Mouse (Mus musculus): ENCODE measurements around the gene Gpr108.

Gpr108 gene

GRCm38 (mm10) chr17:57275111-57275996 is 27.1 kb upstream of the Gpr108 start:
- in situ Hi-C loops (cut with MboI, MseI), result loop anchor here (25.0 kb wide), 3 partner anchors 813 to 1563 kb away; partner anchors contain the start of genes Fem1a (in 2 of the 2) and Pot1b (in 1 of the 2)

DNA sequence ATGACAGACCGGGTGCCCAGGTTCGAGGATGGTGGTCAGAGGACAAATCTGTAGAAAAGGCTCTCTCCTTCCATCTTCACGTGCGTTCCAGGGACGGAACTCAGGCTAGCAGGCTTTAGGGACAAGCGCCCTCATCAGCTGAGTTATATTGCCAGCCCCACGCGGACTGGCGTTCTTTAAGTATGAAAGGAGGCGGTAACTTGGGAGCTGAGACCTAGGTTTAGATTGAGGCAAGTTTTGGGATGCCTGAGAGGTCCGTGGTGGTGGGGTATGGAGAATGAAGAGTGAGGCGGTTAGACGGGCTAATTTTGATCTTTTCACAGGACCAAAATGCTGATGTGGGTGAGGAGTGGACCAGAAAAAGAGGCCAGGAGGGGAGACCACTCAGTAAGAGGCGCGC is 26.4 kb upstream of the Gpr108 start:
- in situ Hi-C loops (cut with MboI, MseI), result loop anchor here (25.0 kb wide), 3 partner anchors 812 to 1562 kb away; partner anchors contain the start of genes Fem1a (in 2 of the 2) and Pot1b (in 1 of the 2)

DNA sequence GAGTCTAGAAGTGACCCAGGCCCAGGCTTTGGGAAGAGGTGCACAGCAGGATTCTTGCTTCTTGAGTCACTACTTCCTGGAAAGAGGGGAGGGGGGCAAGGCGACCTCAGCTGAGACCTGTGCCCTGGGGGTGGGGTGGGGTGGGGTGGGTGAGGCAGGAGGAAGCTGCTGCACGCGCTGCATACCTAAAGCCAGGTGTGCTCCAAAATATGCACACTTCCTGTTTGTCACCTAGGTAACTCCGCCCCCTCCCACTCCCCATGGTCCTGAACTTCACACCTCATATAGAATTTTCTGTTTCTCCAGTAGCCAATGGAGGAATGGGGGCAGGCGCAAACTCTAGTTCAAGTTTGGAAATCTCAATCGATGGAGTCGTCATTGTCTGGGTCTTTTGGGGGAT is 25.6 kb upstream of the Gpr108 start:
- in situ Hi-C loops (cut with MboI, MseI), result no loop called here

DNA sequence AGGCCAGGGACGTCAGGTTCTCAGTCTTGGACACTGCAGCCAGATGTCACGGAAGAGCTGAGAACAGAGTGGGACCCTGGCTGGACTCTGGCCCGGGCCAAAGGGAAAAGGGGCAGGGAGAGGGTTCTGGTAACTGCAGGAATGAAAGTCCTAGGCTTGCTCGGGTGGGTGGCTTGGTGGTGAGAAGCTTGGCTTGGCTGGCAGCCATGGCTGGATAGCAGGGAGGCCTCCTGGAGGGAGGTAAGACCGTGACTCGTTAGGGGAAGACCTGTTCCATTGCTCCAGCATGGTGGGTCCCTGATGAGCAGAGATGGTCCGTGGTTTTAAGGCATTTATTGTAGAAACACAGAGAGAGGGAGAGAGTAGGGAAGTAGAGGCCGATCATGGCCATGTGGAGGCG is 23.1 kb upstream of the Gpr108 start:
- in situ Hi-C loops (cut with MboI, MseI), result no loop called here

- in situ Hi-C loops (cut with MboI, MseI), result no loop called here
Measured at GRCm38 (mm10) chr17:57267556-57268126, 19.4 kb upstream of the Gpr108 start.

- in situ Hi-C loops (cut with MboI, MseI), result loop anchor here in 1 of 2 experiments (5.0 kb wide), 1 partner anchor 173 kb away; no protein-coding TSS in a partner anchor
Measured at GRCm38 (mm10) chr17:57264972-57265945, 17.0 kb upstream of the Gpr108 start.

- in situ Hi-C loops (cut with MboI, MseI), result loop anchor here in 1 of 2 experiments (5.0 kb wide), 1 partner anchor 172 kb away; no protein-coding TSS in a partner anchor
Measured at GRCm38 (mm10) chr17:57264164-57264563, 15.9 kb upstream of the Gpr108 start.

DNA sequence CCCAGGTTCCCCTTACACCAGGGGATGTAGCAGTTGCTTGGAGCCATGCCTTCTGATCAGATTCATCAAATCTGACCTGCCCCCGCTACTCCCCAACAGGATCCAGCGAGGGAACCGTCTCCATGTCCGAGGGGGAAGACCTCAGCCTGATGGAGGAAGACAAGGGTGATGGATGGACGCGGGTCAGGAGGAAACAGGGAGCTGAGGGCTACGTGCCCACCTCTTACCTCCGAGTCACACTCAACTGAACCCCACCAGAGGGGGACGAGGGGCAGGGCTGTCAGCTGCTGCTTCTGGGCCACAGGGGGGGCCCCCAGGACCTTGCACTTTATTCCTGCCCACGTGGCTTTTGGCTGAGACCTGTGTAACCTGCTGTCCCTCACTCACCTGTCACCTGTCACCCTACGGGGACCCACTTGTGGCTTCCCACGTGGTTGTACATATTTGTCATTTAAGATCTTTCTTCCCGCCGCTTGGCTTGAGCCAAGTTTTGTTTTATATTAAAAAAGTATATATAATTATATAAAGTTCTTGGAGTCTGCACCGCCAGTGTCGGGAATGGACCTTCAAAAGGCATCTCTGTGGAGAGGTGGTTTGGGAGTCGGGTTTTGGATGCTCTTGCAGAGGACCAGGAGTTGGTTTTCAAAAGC is 14.8 kb upstream of the Gpr108 start:
- in situ Hi-C loops (cut with MboI, MseI), result loop anchor here in 1 of 2 experiments (5.0 kb wide), 1 partner anchor 171 kb away; no protein-coding TSS in a partner anchor

DNA sequence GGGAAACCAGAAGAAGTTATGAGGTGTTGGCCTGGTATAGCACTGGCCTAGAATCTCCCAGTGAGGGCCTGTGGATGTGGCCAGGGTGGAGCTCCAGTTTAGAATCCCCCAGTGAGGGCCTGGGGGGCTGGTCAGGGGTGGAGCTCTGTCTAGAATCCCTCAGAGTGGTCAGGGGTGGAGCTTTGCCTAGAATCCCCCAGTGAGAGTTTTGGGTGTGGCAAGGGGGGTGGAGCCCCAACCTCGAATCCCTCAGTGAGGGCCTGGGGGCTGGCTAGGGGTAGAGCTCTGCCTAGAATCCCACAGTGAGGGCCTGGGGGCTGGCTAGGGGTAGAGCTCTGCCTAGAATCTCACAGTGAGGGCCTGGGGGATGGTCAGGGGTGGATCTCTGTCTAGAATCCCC is 13.6 kb upstream of the Gpr108 start:
- in situ Hi-C loops (cut with MboI, MseI), result loop anchor here in 1 of 2 experiments (5.0 kb wide), 1 partner anchor 169 kb away; no protein-coding TSS in a partner anchor

DNA sequence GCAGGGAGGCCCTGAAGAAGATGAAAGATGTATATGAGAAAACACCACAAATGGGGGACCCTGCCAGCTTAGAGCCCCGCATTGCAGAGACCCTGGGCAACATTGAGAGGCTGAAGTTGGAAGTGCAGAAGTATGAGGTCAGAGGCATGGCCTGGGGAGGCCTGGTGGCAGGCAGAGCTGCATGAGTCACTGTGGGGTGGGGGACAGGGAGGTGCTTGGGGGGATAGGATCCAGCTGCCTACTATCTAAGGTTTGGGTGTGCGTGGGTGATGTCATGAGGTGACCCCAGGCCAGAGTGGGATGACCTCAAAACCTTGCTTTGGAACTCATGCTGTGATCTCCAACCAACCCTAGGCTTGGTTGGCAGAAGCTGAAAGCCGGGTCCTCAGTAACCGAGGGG is 13.0 kb upstream of the Gpr108 start:
- in situ Hi-C loops (cut with MboI, MseI), result loop anchor here in 1 of 2 experiments (5.0 kb wide), 1 partner anchor 169 kb away; no protein-coding TSS in a partner anchor

DNA sequence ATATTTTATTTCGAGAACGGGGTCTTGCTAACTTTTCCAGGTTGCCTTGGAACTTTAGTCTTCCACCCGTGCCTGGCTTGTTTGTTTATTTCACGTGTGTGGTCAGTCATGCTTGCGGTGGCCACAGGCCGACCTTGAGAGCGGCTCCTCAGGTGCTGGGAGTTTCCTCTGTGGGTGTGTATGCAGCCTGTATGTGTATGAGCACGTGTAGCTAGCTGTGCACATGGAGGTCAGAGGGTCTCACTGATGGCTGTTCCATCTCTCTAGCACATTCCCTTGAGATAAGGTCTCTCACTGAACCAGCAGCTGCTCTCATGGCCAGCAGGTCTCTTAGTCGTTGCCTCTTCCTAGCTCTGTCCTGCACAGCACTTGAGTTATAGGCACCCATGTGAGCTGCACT is 12.1 kb upstream of the Gpr108 start:
- in situ Hi-C loops (cut with MboI, MseI), result loop anchor here in 1 of 2 experiments (5.0 kb wide), 1 partner anchor 168 kb away; no protein-coding TSS in a partner anchor

- in situ Hi-C loops (cut with MboI, MseI), result loop anchor here in 1 of 2 experiments (5.0 kb wide), 1 partner anchor 167 kb away; no protein-coding TSS in a partner anchor
Measured at GRCm38 (mm10) chr17:57259742-57260141, 11.5 kb upstream of the Gpr108 start.

DNA sequence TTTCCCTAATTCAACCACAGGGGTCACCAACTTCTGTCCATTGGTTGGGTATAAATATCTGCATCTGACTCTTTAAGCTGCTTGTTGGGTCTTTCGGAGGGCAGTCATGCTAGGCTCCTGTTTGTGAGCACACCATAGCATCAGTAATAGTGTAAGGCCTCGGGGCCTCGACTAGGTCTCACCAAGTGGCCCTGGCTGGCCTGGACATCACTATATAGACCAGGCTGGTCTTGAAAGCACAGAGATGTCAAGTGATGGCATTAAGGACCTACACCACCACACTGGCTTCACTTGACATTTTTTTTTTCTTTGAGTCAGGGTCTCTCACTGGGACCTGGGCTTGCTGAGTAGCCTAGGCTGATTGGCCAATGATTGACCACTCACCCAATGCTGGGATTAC is 9.9 kb upstream of the Gpr108 start:
- in situ Hi-C loops (cut with MboI, MseI), result no loop called here

- in situ Hi-C loops (cut with MboI, MseI), result no loop called here
Measured at GRCm38 (mm10) chr17:57256921-57257485, 8.8 kb upstream of the Gpr108 start.

DNA sequence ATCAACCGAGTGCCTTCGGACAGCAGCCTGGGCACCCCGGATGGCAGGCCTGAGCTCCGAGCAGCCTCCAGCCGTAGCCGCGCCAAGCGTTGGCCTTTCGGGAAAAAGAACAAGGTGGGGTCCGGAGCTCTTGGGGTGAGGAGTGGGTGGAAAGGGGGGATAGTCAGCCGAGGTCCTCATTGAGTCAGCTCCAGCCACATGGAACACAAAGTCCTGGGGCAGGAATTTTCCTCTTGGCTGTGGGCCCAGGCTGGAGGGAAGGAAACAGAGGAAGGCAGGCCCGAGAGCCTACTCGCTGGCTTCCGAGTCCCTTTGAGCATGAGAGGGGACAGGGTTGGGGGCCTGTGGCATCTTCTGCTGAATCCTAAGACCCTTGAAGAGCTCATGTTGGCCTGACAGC is 7.1 kb upstream of the Gpr108 start:
- in situ Hi-C loops (cut with MboI, MseI), result no loop called here

DNA sequence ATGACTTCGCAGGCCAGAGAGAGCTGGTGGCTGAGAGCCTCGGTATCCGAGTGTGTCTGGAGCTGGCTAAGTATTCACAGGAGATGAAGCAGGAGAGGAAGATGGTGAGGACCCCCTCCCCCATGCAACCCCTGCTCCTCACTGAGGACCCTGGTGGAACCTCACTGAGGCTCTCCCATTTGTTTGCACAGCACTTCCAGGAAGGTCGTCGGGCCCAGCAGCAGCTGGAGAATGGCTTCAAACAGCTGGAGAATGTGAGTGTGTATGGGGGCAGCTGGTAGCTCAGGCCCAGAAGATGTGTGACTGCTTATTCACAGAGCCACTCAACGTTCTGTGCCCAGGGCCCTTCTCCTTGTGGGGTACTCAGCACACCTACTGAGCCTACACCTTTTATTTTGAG is 5.1 kb upstream of the Gpr108 start:
- in situ Hi-C loops (cut with MboI, MseI), result no loop called here

GRCm38 (mm10) chr17:57251431-57251830 is 3.2 kb upstream of the Gpr108 start:
- in situ Hi-C loops (cut with MboI, MseI), result no loop called here

DNA sequence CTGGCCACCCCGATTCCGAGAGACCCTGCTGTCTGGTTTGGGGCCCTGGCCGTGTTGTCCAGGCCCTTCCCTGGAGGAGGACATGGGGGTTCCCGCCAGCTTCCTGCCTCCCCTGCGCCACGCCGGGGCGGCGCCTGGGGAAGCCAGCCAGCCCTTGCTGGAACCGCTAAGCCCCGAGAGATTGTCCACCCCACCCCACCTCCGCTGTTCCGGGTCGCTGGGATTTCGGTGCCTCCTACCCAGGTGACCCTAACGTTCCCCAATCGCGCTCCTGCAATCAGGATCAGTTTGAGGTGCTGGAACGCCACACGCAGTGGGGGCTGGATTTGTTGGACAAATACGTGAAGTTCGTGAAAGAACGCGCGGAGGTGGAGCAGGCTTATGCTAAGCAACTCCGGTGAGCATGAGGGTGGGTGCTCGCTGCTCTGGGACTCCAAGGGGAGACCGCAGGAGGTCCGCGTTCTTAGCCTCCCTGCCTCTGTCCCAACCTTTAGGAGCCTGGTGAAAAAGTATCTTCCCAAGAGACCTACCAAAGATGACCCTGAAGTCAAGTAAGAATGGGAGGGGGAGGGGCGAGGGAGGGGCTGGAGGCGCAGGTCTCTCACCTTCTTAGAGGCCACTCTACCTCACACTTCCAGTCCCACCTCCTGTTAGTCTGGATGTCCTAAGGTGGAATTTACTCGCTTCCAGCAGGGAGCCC is 2.4 kb upstream of the Gpr108 start:
- in situ Hi-C loops (cut with MboI, MseI), result no loop called here

All from T-helper 17 cell (primary cell).